Mouse (Mus musculus) adrenal gland, postnatal 36 days (tissue): ENCODE measurements at regions not wholly inside any gene's neighbourhood (a gene's known extent, or its start where the extent isn't known, plus 50 kb on each side); places are given as distances from the start of the nearest gene placed in this dataset.

ENCODE experiments used
- DNase-seq, 2 experiments: peaks; one replicate each; pipeline ENCODE4 v3.0.0; 2021; ENCODE audit warnings: mixed read lengths in 1 of 2

DNA sequence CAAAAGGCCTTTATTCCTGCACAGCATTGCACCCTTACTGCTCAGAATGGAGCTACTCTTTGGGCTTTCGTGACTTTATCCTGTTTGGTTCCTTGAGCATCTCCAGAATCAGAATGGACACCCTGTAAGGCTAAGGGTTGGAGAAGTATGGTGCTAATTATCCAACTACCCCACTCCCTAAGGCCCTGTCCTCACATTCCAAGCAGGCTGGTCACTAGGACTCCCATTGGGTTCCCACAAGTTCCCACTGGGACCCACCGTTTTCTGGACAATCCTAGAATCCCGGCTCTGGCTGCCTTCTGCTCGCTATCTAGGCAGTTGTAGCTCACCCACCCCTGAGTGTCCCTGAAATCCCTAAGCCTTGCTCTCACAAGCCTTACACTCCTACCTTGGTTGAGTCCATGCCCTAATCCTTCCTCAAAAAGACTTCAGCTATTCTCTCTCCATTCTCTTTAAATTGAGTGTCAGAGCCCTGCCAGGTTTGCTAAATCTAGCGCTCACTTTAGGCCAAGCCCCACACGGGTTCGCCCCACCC, 146.1 kb downstream of the Efcab1 start:
- no peak for DNase-seq

DNA sequence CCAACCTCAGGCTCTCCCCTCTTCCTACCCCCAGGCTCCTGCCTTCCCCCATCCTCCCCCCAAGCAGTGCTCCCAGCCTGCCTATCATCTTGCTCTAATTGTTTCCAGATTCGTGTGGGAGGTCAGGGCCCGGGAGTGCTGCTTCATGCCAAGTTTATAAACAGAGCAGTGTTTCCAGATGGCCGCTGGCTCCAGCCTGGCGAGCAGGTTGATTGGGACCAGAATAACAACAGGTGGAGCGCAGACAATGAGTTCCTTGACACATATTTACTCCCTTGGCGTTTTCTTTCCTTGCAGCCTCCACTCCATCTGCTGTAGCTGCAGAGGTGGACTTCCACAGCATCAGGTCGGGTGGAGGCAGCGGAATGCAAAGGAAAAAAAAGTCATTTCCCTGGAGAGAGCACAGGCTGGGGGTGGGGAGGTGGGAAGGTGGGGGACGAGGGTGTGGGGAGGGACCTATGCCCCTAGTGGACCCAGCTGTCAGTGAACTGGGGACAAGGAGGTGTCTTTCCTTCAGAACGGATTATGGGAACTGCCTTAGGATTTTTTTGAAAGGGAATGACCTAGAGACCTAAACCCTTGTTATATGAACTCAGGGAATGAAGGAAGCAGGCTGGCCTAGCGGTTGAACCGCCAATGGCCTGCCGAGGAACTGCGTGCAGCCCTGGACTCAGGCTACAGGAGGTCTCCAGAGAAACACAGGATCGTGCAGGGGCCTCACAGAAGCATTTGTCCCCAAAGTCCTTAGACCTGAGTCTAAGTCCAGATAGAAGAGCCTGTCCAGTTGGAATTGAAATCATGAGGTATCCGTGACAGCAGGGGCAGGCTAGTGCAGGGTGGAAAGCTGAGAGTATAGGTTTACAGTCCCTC, 146.8 kb downstream of the Efcab1 start:
- peak; percentile 28 to 41 for DNase-seq

DNA sequence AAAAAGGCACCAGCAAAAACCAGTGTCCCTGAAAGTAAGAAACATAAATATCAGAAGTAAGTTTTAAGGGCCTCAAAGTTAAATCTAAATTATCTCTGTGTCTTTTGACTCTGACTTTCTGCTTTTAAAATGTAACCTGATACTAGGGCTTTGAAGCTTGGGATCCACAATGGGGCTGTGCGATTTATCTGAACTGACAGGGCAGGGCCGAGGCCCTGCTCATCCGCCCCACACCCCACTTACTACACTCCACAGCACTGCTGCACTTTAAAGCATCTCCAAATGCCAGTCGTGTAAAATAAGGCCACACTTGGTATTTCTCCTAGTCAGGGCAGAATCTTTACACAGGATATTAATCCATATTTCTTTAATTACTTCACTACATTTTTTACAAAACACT, 147.4 kb downstream of the Efcab1 start:
- DNase-seq = peak; percentile 5 to 10

DNA sequence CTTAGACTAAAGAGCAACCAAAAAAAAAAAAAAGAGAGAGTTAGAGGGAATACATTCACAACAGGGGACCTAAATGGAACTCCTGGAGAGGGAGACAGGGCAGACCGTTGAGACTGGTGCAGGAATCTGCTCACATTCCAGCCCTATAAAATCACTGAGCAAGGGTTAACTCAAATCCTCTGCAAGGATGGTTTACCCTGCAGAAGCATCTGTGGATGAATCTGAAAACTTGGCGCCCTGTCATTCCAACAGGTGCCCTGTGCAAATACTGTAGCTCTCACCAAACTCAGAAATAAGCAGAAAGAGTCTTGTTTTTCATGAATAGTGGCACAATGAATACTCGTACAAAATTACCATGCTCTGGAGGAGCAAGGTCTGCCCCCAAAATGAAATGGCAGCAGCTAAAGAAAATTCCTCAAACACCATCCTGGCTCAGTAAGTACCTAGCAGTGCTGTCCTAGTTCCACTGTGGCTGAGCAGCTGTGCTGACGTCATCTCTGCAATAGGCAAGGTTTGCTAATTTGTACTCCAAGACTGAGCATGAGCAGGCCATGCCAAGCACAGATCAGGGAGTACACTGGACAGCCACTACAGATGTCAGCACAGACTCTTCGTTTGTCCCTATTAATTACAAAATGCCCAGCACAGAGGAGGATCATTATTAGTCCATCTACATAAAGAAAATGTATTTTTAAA, 148.0 kb downstream of the Efcab1 start:
- DNase-seq = peak; percentile 16 to 21

DNA sequence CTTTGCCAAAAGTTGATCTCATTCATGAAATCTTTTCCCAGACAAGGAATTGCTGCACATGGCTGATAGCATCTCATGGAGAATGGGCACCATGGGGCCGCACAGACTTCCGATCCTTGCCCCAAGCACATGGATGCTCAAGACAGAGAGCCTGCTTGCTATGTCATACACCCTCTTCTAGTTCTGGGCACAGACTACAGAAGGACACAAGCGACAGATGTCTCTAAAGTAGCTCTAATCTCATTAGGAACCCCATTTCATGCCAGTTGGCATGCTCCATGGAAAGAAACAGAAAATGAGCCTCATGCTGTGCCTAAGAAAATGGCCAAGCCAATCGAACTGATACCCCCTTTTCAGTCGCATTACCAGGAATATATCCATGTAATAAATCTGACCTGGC, 149.3 kb downstream of the Efcab1 start:
- DNase-seq = no peak

DNA sequence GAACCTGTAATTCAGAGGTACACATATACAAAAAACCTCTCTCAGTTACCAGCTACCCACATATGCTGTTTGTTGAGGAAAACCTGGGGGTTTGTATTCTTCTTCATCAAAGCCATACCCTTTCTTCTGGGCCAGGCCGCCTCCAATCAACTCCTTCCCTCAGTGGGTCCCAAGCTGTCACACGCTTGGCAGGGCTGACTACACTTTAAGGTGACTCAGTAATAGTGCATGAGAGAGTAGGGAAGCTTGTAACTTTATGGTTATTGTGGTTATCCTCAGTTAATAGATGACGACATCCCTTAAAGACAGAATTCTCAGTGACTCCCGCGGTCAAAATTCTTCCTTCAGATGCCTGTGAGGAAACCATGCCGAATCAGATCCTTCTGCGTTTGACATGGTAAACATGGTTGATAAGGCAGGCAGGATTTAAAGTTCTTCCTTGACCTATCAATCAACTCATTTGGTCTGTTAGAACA, 164.1 kb downstream of the Efcab1 start:
- DNase-seq = no peak

DNA sequence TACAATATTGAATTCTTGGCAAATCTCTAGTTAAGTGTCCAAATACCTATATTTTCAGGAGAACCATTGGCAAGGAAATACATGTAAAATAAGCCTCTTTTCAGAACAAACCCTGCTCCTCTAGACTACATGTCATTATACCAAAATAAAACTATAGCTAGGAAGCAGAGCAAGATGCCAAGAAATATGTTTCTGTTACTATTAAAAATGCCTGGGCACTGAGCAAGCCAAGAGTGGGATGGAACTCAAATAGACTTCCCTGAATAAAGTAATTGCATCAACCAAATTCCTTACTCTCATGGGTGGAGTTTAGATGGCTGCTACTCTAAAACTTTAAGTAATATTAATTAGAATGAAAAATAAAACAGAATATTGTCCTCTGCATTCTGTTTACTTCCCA, 168.0 kb downstream of the Efcab1 start:
- no peak for DNase-seq

DNA sequence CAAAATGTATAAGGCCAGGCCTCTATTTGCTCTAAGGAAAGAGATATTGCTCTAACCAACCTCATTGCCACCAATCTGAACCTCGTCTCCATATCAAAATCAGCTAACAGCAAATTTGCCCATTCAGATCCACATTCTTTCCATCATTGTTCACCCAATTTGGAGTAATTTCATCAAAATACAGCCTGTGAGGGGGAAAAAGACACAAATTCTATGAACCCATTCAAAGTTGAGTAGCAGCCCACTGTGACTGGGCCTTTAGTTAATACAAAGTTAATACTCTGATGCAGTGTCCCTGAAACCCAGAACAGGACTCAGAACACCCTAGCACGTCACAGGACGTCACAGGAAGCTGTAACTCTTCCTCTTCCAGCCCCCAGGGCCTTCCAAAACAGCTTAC, 177.3 kb downstream of the Efcab1 start:
- DNase-seq = no peak

DNA sequence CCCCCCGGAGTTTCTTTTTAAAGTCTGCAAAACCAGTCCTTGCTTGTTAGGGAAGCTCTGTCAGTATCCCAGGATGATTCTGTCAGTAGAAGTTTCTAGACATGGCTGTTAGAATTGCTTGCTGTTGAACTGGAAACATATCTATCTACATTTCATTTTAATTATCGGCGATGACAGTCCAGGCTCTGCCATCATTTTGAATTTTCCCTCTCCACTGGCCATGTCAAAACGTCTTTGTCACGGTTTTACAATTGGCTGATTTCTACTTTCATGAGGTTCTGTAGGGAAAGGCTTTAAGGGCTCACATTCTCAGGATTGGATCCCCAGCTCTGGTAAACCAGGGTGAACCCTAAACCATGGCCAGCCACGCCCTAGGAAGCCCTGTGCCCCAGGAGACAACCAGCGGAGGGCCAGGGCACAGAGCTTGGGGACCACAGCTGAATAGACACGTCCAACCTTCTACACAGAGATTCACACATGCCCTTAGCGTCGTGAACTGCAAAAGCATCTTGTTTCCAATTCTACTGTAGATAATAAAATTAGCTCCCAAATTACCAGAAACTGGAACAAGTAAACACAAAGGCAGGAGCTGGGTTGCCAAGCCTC, 177.8 kb downstream of the Efcab1 start:
- DNase-seq = peak in 1 of 2 experiments; percentile 1

DNA sequence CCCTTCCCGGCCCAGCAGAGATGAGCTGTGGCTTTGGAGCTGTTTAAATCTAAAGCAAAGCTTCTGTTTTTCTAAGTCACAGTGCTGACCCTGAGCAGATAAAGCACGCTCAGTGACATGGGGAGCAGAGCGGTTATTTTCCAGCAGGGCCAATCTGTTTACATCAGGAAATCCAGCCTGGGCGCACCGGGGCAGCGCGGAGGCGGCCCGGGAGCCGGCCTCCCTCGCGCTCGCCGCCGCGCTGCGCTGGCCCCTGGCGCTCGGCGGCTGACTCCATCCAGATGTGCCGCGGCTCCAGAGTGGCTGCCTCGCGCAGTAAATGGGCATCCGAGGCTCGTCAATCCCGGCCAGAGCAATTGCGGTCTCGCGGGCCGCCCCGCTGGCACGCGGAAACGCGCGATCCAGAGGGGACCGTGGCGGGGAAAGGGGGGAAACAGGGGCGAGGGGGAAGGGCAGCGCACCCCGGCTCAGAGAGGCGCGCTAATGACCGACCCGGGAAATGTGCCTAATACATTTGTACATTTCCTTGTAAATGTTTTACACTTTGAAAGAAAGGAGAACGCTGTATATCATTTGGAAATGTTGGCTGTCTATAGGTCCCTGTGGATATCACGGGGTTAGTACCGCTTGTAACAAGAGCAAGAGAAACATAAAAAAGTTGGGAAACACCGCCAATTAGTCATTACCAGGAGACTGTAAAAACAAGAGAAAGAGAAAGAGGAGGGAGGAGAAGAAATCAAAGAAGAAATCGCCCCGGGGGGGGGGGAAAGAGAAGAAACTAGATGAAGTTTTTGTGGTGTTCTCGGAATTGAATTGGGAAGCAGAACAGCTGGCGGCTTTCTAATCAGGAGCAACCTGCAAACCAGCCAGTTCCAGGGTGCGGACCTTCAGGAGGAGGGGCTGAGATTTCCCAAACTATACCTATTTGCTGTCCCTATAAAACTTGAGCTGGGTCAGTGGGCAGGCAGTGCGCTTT, 178.6 kb downstream of the Efcab1 start:
- DNase-seq = peak; percentile 61 to 63

DNA sequence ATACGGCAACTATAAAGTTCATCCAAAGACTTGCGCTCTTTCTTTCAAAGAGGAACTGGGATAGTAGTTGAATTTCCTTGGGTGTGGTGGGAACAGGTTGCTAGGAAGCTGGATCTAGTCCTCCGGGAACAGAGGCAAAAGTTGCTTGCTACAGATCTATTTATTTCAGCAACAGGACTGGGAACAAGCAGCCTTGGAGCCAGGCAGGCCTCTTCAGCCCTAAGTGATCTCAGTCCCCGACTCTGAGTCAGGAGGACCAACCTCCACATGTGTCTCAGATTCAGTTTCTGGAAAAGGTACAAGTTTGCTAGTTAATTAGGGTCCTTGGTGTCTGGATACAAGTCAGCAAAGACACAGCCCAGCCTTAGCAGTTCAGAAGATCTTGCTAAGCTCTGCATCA, 180.2 kb downstream of the Efcab1 start:
- no peak for DNase-seq

DNA sequence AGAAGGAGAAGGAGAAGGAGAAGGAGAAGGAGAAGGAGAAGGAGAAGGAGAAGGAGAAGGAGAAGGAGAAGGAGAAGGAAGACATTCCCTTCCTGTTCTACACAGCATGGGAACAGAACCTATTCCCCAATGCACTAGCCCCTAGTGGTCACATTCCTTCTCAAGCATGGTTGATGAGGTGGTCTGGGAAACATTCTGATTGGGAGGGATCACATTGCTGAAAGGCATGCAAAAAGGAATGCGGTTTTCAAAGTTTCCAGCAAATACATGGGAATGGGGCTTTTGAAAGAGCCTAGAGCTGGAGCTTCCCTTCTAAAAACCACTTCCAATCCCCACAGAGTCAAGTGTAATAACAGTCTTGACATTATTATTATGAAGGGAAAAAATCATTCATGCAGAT, 197.5 kb downstream of the Efcab1 start:
- DNase-seq = no peak

DNA sequence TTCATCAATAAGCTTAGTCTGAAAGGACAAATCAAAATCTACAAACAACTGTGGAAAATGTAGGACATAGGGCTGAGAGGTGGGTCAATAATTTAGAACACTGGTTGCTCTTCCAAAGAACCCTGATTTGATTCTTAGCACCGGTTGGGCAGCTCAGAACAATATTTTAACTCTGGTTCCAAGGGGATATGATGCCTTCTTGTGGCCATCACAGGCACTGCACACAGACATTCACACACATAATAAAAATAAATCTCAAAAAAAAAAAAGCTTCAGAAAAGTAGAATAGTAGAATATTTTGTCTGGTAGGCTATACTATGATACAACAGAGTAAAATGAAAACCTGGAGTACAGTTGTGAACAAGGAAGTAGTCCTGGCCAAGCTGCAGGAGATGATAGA, 200.8 kb downstream of the Efcab1 start:
- no peak for DNase-seq

DNA sequence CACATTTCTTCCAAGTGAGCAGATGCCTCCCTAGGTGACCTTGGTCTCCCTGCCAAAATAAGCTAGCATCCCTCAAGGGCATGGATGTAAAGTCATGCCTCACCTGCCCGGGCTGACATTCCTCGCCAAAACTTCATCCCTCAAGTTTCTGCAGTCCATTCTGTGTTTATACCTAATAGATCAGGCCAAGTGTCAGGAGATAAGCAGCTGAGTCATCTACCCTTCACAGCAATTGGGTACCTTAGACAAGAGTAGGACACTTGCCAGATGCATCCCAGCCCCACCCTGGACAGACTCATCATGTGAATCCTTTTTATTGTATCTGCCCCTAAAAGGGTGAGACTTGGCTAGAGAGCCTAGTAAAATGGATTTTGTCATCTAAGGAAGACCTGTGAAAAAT, 204.1 kb upstream of the Gm21897 start:
- peak in 1 of 2 experiments; percentile 4 for DNase-seq

DNA sequence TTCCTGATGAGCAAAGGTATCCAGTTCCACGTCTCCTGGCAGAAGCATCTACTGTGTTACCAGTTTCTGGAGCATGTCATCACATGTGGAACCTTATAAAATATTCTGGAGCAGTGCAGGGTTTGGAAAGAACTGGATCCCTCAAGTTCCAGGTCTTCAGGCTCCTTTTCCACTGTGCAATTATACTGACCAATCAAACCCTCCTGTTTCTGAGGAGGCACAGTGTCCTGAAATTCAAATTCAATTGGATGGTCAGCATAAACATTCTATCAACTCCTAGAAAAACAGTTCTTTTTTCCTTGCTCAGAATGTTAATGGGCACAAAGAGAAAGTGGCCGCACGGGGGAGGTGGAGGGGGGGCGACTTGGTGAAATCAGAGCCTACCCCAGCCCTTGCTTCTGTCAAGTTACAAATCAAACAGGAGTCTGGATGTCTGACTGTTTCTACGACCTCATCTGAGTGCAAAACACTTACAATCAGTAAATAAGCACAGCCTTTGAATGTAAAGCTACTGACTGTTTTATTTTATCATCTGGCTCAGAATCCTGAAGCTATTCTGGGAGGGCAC, 203.2 kb upstream of the Gm21897 start:
- no peak for DNase-seq

DNA sequence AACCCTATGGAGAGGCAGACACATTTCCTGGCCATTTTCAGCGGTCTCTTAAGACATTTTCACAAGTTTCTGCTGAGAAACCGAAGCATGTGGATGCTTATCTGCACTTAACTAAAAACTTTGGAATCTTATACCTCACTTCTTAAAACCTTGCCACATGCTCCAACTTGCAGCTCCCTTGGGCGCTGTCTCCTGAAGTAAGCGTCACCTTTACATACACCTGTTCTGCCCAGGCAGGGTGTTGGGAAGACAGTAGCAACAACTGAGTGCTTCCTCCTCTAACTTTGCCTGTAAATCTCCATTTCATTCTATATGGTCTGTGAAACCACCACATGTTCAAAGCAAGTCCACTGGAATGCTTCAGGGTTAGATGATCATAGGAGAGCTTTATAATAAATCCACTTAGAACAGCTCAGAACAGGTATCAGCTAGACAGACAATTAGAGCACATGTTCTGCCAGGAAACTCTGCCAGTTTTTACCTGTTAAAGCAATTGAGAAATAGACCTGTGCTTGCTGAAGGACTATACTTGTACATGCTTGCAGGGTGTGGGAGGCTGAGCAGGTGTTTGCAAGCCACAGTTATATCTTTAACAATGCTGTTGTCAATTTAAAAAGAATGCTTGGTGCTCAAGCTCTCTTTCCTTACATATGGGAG, 202.6 kb upstream of the Gm21897 start:
- DNase-seq = no peak

DNA sequence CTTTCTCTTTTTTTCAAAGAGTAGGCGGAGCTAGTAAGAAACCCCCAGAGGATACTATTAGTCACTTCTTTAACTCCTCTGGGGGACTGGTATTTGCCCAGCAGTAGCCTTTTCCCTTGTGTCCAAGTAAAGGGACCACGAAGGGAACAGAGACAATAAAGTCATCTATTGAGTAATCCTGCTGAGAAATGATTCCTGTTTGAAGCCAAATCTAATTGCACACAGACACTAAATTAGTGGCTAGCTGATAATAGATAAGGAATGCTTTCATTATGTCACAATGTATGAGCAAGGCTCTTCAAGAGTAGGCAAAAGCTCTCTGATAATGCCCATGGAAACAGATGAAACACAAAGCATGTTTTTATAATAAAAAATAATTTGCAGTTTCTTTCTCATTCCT, 201.9 kb upstream of the Gm21897 start:
- no peak for DNase-seq

DNA sequence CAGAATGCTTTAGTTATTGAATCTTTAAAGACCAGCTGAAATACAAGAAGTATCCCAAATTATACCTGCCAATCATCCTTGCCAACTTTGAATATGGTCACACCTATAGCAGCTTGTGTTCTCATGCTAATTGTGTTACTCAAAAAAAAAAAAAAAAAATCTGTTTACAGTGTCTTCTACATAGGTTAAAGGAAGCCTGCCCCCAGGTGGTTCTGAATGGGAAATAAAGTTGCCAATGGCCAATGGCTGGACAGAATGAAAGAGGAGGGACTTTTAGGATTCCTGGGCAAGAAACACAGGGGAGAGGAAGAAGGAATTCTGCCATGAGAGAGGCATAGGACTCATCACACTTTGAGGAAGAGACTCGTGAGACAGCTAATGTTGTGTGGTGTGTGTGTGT, 197.5 kb upstream of the Gm21897 start:
- peak; percentile 27 to 58 for DNase-seq

DNA sequence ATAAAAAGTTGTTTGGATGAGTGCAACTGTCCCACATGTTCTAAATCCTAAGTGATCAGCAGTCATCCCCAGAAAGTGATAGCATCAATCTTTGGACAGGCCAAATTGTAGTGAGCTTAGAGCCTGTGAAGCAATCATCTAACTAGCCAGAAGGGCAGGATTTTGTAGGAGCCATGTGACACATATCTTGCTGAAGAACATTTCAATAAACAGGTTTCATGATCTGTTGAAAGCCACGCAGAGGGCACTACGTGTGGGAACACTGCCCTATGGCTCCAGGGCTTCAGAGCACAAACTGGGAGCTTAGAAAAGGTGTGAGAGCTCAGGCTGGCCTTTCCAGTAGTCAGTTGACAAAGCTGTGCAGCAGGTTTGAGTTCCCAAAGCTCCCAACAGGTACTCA, 188.3 kb upstream of the Gm21897 start:
- no peak for DNase-seq

DNA sequence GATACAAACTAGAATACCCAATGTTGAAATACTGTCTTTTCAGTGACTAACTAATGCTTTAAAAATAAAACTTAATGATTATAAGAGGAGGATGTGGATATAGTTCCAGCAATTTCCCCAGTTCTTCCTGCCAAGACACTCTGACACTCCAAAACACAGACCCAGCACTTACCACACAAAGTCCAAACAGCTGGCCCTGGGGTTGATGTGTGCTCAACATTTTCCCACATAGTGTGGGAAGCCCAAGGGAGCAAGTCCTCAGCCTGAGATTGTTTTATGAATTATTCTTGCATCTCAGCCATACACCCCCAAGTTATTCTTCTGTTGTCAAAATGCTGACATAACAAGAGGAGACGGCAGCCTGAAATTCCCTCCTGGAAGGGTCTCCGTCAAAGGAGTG, 187.5 kb upstream of the Gm21897 start:
- no peak for DNase-seq

DNA sequence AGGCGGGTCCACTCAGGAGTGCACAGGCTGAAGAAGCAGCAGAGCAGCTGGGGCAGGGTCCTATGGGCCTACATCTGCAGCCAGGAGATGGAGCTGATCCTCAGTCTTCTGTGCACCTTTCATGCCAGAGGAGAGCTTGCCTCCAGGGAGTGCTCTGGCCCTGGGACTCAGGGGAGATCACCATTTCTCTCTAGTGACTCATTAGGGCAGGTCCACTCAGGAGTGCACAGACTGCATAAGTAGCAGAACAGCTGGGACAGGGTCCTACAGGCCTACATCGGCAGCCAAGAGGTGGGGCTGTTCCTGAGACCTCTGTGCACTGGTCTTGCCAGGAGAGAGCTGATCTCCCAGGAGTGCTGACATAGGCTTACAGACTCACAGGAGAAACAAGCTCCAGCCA, 159.4 kb upstream of the Gm21897 start:
- no peak for DNase-seq
